Mouse (Mus musculus): Measurements from ENCODE around the gene Kctd7. TPM values are rescaled to one million over a fixed set of nuclear protein-coding genes. Genes with fewer than 3 reads are reported as not detected.

The Kctd7 gene
- total and polyA plus RNA-seq, 3 experiments, result 1.5 to 3.7 (median 2.5) TPM

DNA sequence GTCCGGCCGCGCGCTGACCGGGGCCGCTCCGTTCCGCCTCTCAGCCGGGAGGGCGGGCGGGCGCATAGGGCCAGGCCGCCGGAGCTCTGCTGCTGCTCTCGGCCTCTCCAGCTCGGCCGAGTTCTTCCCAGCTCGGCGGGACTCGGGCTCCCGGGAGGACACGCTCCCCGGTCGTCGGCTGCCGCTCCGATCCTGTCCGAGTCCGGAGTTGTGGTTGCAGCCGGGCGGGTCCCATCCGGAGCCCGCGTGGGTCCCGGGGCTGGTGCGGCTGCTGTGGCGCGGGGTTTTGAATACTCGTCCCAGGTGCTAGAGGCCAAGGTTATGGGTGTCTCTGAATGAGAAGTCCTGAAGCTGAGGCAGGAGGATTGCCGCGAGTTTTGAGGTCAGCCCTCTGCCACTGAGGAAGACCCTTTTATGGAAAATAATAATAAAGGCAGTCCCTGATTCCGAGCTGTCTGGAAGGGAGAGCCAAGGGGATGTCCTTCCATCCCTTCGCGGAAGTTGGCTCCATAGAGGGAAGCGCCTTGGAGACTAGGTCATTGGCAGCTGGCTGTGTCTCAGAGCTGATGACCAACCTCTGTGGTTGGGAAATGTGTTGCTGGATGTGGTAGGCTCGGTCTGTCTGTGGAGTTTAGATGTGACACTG is 27.4 kb downstream of the Kctd7 start:
- TF ChIP-seq CTCF (IDR thresholded peaks at IDR 0.05) (no peak), POLR2A (IDR thresholded peaks at IDR 0.05; ENCODE audit: insufficient read depth, low read depth, low read length) (no peak), EP300 (IDR thresholded peaks at IDR 0.05; ENCODE audit: insufficient read depth, low read depth, low read length) (no peak)
- peak in 1 of 2 experiments; percentile 68 for DNase-seq
- intact Hi-C loops (cut with DNase I), result loop anchor here (2.0 to 10.0 kb wide), 5 partner anchors 27 to 1147 kb away; partner anchors contain the start of genes Kctd7, Ran and Vkorc1l1
- Histone ChIP-seq H3K9ac (ENCODE audit: low read depth, low read length) (peak overlapping the region; percentile 84), H3K4me3 (peak overlapping the region; percentile 92), H3K27me3 (ENCODE audit: control insufficient read depth, insufficient read depth, low read length) (no peaks in the 10 kb centered on the region), H3K4me1 (ENCODE audit: control insufficient read depth, insufficient read depth, low read length) (peaks cover 7% of the 10 kb centered on the region), H3K36me3 (ENCODE audit: control insufficient read depth, insufficient read depth, low read length) (peaks cover 3% of the 10 kb centered on the region), H3K27ac (peak overlapping the region; percentile 98), H3K79me2 (replicated peaks; ENCODE audit: control insufficient read depth, insufficient read depth, low read length) (peaks cover 2% of the 10 kb centered on the region; the same call in 1 of the 2 replicates)
- WGBS, result 1% methylated on average over 45 of the region's 46 CpGs

DNA sequence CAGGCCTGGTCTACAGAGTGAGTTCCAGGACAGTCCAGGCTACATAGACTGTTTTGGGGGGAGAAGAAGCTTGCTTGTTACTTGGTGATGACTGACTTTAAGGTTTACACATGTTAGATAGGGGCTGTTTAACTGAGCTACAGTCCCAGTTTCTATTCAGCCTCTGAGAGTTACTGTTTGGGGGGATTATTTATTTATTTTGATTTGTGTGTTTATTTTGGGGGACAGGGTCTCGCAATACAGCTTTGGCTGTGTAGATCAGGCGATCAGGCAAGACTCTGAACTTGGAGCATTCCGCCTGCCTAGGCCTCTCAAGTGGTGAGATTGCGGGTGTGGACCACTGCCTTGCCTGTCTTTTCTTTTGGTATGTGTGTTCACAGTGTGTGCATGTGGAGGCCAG is 28.4 kb downstream of the Kctd7 start:
- no peak overlapping the region for H3K4me3 ChIP-seq

GRCm38 (mm10) chr5:130177871-130178270 is 33.2 kb downstream of the Kctd7 start:
- Histone ChIP-seq H3K79me2 (replicated peaks; ENCODE audit: control insufficient read depth, insufficient read depth, low read length) (peaks cover 3% of the 10 kb centered on the region; the same call in 1 of the 2 replicates), H3K27me3 (ENCODE audit: control insufficient read depth, insufficient read depth, low read length) (no peaks in the 10 kb centered on the region), H3K27ac (no peak overlapping the region), H3K4me1 (ENCODE audit: control insufficient read depth, insufficient read depth, low read length) (peaks cover 6% of the 10 kb centered on the region), H3K4me3 (no peak overlapping the region), H3K36me3 (ENCODE audit: control insufficient read depth, insufficient read depth, low read length) (peaks cover under 1% of the 10 kb centered on the region), H3K9ac (ENCODE audit: low read depth, low read length) (no peak overlapping the region)
- no peak for DNase-seq
- TF ChIP-seq CTCF (IDR thresholded peaks at IDR 0.05) (no peak), EP300 (IDR thresholded peaks at IDR 0.05; ENCODE audit: insufficient read depth, low read depth, low read length) (no peak), POLR2A (IDR thresholded peaks at IDR 0.05; ENCODE audit: insufficient read depth, low read depth, low read length) (no peak)
- intact Hi-C loops (cut with DNase I), result loop anchor here (10.0 kb wide), 1 partner anchor 1153 kb away; the partner anchor contains the start of gene Ran
- WGBS, result 63% methylated on average over 4 of the region's 4 CpGs

More for the DNA sequence above, 28.4 kb downstream of the Kctd7 start:
- Histone ChIP-seq H3K27ac (no peak overlapping the region), H3K79me2 (replicated peaks; ENCODE audit: control insufficient read depth, insufficient read depth, low read length) (peaks cover 2% of the 10 kb centered on the region; the same call in 1 of the 2 replicates), H3K9ac (ENCODE audit: low read depth, low read length) (no peak overlapping the region), H3K4me1 (ENCODE audit: control insufficient read depth, insufficient read depth, low read length) (peaks cover 7% of the 10 kb centered on the region), H3K36me3 (ENCODE audit: control insufficient read depth, insufficient read depth, low read length) (peaks cover 3% of the 10 kb centered on the region), H3K27me3 (ENCODE audit: control insufficient read depth, insufficient read depth, low read length) (no peaks in the 10 kb centered on the region)
- intact Hi-C loops (cut with DNase I), result loop anchor here (2.0 to 10.0 kb wide), 4 partner anchors 48 to 1148 kb away; partner anchors contain the start of genes Ran and Vkorc1l1
- WGBS, result 95% methylated on average over 4 of the region's 4 CpGs
- no peak for TF ChIP-seq CTCF (IDR thresholded peaks at IDR 0.05)
- TF ChIP-seq EP300 (IDR thresholded peaks at IDR 0.05; ENCODE audit: insufficient read depth, low read depth, low read length), result no peak
- no peak for TF ChIP-seq POLR2A (IDR thresholded peaks at IDR 0.05; ENCODE audit: insufficient read depth, low read depth, low read length)
- DNase-seq, result no peak

GRCm38 (mm10) chr5:130180362-130180761 is 35.7 kb downstream of the Kctd7 start:
- no peaks in the 10 kb centered on the region for H3K36me3 ChIP-seq (ENCODE audit: control insufficient read depth, insufficient read depth, low read length)
- TF ChIP-seq CTCF (IDR thresholded peaks at IDR 0.05) (0 out of 2 replicates have a peak, but pooled peaks have one; percentile 6), POLR2A (IDR thresholded peaks at IDR 0.05; ENCODE audit: insufficient read depth, low read depth, low read length) (no peak), EP300 (IDR thresholded peaks at IDR 0.05; ENCODE audit: insufficient read depth, low read depth, low read length) (no peak)
- peaks cover 2% of the 10 kb centered on the region; the same call in 1 of the 2 replicates for H3K79me2 ChIP-seq (replicated peaks; ENCODE audit: control insufficient read depth, insufficient read depth, low read length)
- H3K9ac ChIP-seq (ENCODE audit: low read depth, low read length), result no peak overlapping the region
- DNase-seq, result no peak
- no peak overlapping the region for H3K27ac ChIP-seq
- intact Hi-C loops (cut with DNase I), result no loop called here
- no peaks in the 10 kb centered on the region for H3K27me3 ChIP-seq (ENCODE audit: control insufficient read depth, insufficient read depth, low read length)
- no peak overlapping the region for H3K4me3 ChIP-seq
- H3K4me1 ChIP-seq (ENCODE audit: control insufficient read depth, insufficient read depth, low read length), result peaks cover 7% of the 10 kb centered on the region
- 52% methylated on average over 7 of the region's 7 CpGs for WGBS

GRCm38 (mm10) chr5:130181740-130182540 is 37.3 kb downstream of the Kctd7 start:
- H3K9ac ChIP-seq (ENCODE audit: low read depth, low read length), result no peak overlapping the region
- H3K79me2 ChIP-seq (replicated peaks; ENCODE audit: control insufficient read depth, insufficient read depth, low read length), result peaks cover 2% of the 10 kb centered on the region; the same call in 1 of the 2 replicates
- H3K27me3 ChIP-seq (ENCODE audit: control insufficient read depth, insufficient read depth, low read length), result no peaks in the 10 kb centered on the region
- H3K27ac ChIP-seq, result no peak overlapping the region
- intact Hi-C loops (cut with DNase I), result no loop called here
- H3K4me3 ChIP-seq, result no peak overlapping the region
- DNase-seq, result no peak
- H3K4me1 ChIP-seq (ENCODE audit: control insufficient read depth, insufficient read depth, low read length), result peaks cover 7% of the 10 kb centered on the region
- WGBS, result 78% methylated on average over 6 of the region's 6 CpGs
- H3K36me3 ChIP-seq (ENCODE audit: control insufficient read depth, insufficient read depth, low read length), result peaks cover 3% of the 10 kb centered on the region; the same call in 1 of the 2 replicates
- no peak for TF ChIP-seq EP300 (IDR thresholded peaks at IDR 0.05; ENCODE audit: insufficient read depth, low read depth, low read length)
- TF ChIP-seq CTCF (IDR thresholded peaks at IDR 0.05), result no peak
- TF ChIP-seq POLR2A (IDR thresholded peaks at IDR 0.05; ENCODE audit: insufficient read depth, low read depth, low read length), result no peak
